12 mouse cellular contexts compared by ENCODE assay signal in the genomic region with DNA sequence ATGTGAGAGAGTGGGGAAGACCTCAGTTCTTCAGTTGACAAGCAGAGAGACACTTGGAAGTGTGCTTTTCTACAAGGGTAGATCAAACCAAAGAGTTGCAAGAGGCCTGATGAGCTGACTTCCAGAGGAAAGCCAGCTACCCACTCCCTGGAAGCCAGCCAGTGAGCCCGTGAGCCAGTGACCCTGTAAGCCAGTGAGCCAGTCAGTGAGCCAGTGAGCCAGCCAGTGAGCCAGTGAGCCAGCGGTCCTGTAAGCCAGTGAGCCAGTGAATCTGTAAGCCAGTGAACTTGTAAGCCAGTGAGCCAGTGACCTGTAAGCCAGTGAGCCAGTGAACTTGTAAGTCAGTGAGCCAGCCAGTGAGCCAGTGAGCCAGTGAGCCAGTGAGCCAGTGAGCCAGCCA.
DNase-seq lines count a peak whose midpoint lies in the region; ATAC-seq and TF ChIP-seq lines count a peak whose summit lies in the region.
"Had no signal": no experiment of that assay in that cellular context is flagged by ENCODE, and none has a peak within 500 bp of the region (broad histone marks: within the 10 kb centered on the region; RNA-seq: fewer than 3 reads in every experiment).

No protein-coding gene starts in this region.

- 72% methylated on average over 2 of the region's 2 CpGs for WGBS in heart, embryonic 10.5 days
- WGBS in thymus, adult 2 months: 82% methylated on average over 2 of the region's 2 CpGs
- WGBS in limb, embryonic 15.5 days: 72% methylated on average over 2 of the region's 2 CpGs
- WGBS in stomach, postnatal 0 days: 80% methylated on average over 2 of the region's 2 CpGs

- no peaks in the 10 kb centered on the region for H3K9me3 ChIP-seq in heart, embryonic 10.5 days
- no peaks in the 10 kb centered on the region for H3K9me3 ChIP-seq in limb, embryonic 15.5 days
- no peaks in the 10 kb centered on the region for H3K9me3 ChIP-seq in stomach, postnatal 0 days (ENCODE audit: control insufficient read depth, low read length)

- no peaks in the 10 kb centered on the region for H3K36me3 ChIP-seq in heart, embryonic 10.5 days
- H3K36me3 ChIP-seq in thymus, adult 2 months (ENCODE audit: control insufficient read depth, insufficient read depth, low read length): no peaks in the 10 kb centered on the region
- no peaks in the 10 kb centered on the region for H3K36me3 ChIP-seq in limb, embryonic 15.5 days
- no peaks in the 10 kb centered on the region for H3K36me3 ChIP-seq in stomach, postnatal 0 days (ENCODE audit: control insufficient read depth, insufficient read depth, low read length)

- no peak for ATAC-seq in limb, embryonic 15.5 days (ENCODE audit: insufficient number of reproducible peaks, low FRiP score, low TSS enrichment, low read depth)
- ATAC-seq in stomach, postnatal 0 days (ENCODE audit: low FRiP score, low TSS enrichment): no peak
- no peak for ATAC-seq in monocyte, adult 5-6 weeks (replicated peaks; ENCODE audit: insufficient number of reproducible peaks, low FRiP score, low TSS enrichment, poor library complexity, severe bottlenecking)
- ATAC-seq: intestine, embryonic 16.5 days had no signal

- TF ChIP-seq POLR2A in thymus, adult 2 months (IDR thresholded peaks at IDR 0.05; ENCODE audit: control insufficient read depth, extremely low read depth, insufficient read depth, low read length, poor library complexity): no peak

- no peak overlapping the region for H3K4me3 ChIP-seq in heart, embryonic 10.5 days
- H3K4me3 ChIP-seq in thymus, adult 2 months (ENCODE audit: control insufficient read depth, insufficient read depth, low read length): no peak overlapping the region
- H3K4me3 ChIP-seq in limb, embryonic 15.5 days: no peak overlapping the region
- no peak overlapping the region for H3K4me3 ChIP-seq in stomach, postnatal 0 days (ENCODE audit: low read depth, low read length)

- H3K9ac ChIP-seq in limb, embryonic 15.5 days: no peak overlapping the region
- no peak overlapping the region for H3K9ac ChIP-seq in stomach, postnatal 0 days (ENCODE audit: low read length)

- 0 out of 2 replicates have a peak overlapping the region, but pooled peaks have one; percentile 11 for H3K27ac ChIP-seq in heart, embryonic 10.5 days
- H3K27ac ChIP-seq in thymus, adult 2 months (ENCODE audit: control insufficient read depth, insufficient read depth, low read length): peak overlapping the region; percentile 27; the same call in 1 of the 2 replicates
- 0 out of 2 replicates have a peak overlapping the region, but pooled peaks have one; percentile 27 for H3K27ac ChIP-seq in limb, embryonic 15.5 days
- peak overlapping the region; percentile 45 for H3K27ac ChIP-seq in stomach, postnatal 0 days (replicated peaks)

- no peak overlapping the region for H3K4me2 ChIP-seq in limb, embryonic 15.5 days
- no peak overlapping the region for H3K4me2 ChIP-seq in stomach, postnatal 0 days (replicated peaks; ENCODE audit: low read depth)
- H3K4me2 ChIP-seq: heart, embryonic 11.5 days had no signal

- peak; percentile 76 for DNase-seq in heart, embryonic 10.5 days (ENCODE audit: low spot score)
- no peak for DNase-seq in heart, postnatal 4 days
- no peak for DNase-seq in thymus, adult 2 months
- DNase-seq in thymus, postnatal 4 days: no peak
- DNase-seq in stomach, postnatal 0 days (ENCODE audit: low spot score): peak; percentile 20
- no peak for DNase-seq in embryo, embryonic 10 days (ENCODE audit: low spot score)
- DNase-seq: cerebellum, adult 11-12 months; embryo, embryonic 11 days had no signal

- H3K4me1 ChIP-seq in heart, embryonic 10.5 days: peaks cover 24% of the 10 kb centered on the region
- H3K4me1 ChIP-seq in thymus, adult 2 months (replicated peaks; ENCODE audit: control insufficient read depth, insufficient read depth, low read length): peaks cover 7% of the 10 kb centered on the region
- peaks cover 9% of the 10 kb centered on the region for H3K4me1 ChIP-seq in limb, embryonic 15.5 days
- H3K4me1 ChIP-seq in stomach, postnatal 0 days (replicated peaks; ENCODE audit: control insufficient read depth, insufficient read depth): peaks cover 9% of the 10 kb centered on the region; the same call in 1 of the 2 replicates

- TF ChIP-seq CTCF in thymus, adult 2 months (IDR thresholded peaks at IDR 0.05; ENCODE audit: borderline replicate concordance, control insufficient read depth, extremely low read depth, insufficient read depth, low read length, poor library complexity): no peak
- TF ChIP-seq CTCF in stomach, postnatal 0 days (IDR thresholded peaks at IDR 0.05; ENCODE audit: low read depth): no peak

- no peaks in the 10 kb centered on the region for H3K27me3 ChIP-seq in heart, embryonic 10.5 days (ENCODE audit: insufficient read depth, poor library complexity, severe bottlenecking)
- H3K27me3 ChIP-seq in thymus, adult 2 months (ENCODE audit: control insufficient read depth, insufficient read depth, low read length): no peaks in the 10 kb centered on the region
- no peaks in the 10 kb centered on the region for H3K27me3 ChIP-seq in limb, embryonic 15.5 days
- no peaks in the 10 kb centered on the region for H3K27me3 ChIP-seq in stomach, postnatal 0 days (ENCODE audit: control insufficient read depth, insufficient read depth, low read length)

- TF ChIP-seq EP300 in stomach, postnatal 0 days (optimal IDR thresholded peaks at IDR 0.05): no peak

Comparison
In these comparisons a context has a peak if more than half of its experiments do, and no peak if none do; other contexts are left out.
1. DNase-seq: peak in heart, embryonic 10.5 days (single experiment) and stomach, postnatal 0 days (single experiment); none in heart, postnatal 4 days (single experiment), thymus, adult 2 months (single experiment), thymus, postnatal 4 days (single experiment) and embryo, embryonic 10 days (single experiment).
2. Peak in every context shown above with its lines, with median percentiles within 50 percentile points of each other: H3K27ac ChIP-seq.